Mouse (Mus musculus) midbrain, embryonic 10.5 days (tissue): Measurements from ENCODE around the gene Nop53. TPM values are rescaled to one million over a fixed set of nuclear protein-coding genes. Genes with fewer than 3 reads are reported as not detected.
A peak's percentile ranks its signal among the peaks of the same experiment; 100 is the strongest.

Experiments used
- DNase-seq: peaks from one replicate; pipeline ENCODE4 v3.0.0-alpha.2; 2017; ENCODE audit warnings: low spot score
- H3K27ac ChIP-seq: fragments of 300-500 bp; sonication (generic); replicated peaks from 2 replicates; pipeline ENCODE4 v1.5.1; 2016; ENCODE audit warnings: mild to moderate bottlenecking
- H3K27me3 ChIP-seq: fragments of 300-500 bp; sonication (generic); 2 replicates; pipeline ENCODE4 v1.6.1; 2016; ENCODE audit warnings: low read depth, mild to moderate bottlenecking; ENCODE audit not compliant: poor library complexity, severe bottlenecking
- H3K36me3 ChIP-seq: fragments of 300-500 bp; sonication (generic); 2 replicates; pipeline ENCODE4 v1.6.1; 2016; ENCODE audit warnings: mild to moderate bottlenecking, moderate library complexity
- H3K4me1 ChIP-seq: fragments of 300-500 bp; sonication (generic); 2 replicates; pipeline ENCODE4 v1.6.1; 2016
- H3K4me3 ChIP-seq: fragments of 300-500 bp; sonication (generic); 2 replicates; pipeline ENCODE4 v1.5.1; 2016; ENCODE audit warnings: mild to moderate bottlenecking, moderate library complexity
- H3K9me3 ChIP-seq: fragments of 300-500 bp; sonication (generic); replicated peaks from 2 replicates; pipeline ENCODE4 v1.6.1; 2016; ENCODE audit warnings: mild to moderate bottlenecking
- WGBS: fragments of 180-500 bp; shearing (Covaris S2); methylation state at CpG from one replicate; pipeline ENCODE4 v1.1.7; 2016; 5-methylcytosine and 5-hydroxymethylcytosine counted together
- polyA plus RNA-seq: library from polyadenylated mRNA; unstranded; fragments of >200 nt; fragmentation: Nextera tagmentation; extraction: Ambion mirVana; gene quantifications from 2 replicates; pipeline ENCODE4 v1.2.1, GENCODE M21; 2016

Gene Nop53
- polyA plus RNA-seq, 1 experiment from 2014 or later, result 183 TPM

DNA sequence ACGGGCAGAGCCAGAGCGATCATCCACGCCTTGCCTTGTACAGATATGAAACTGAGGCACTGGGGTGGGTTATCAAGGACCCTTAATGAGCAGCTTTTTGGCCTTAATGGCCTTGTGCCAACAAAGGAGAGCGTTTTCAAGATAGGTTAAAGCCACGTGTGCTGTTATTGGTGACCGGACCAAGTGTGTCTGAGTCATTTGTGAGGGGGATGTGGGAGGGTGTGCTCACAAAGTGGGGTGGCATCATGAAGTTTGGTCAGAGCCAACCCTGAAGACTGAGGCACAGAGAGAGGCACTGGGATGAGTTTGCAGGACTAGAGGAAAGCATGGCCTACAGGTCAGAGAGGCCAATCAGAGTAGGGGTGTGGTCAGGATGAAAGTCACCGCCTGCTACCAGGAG lies 8.6 kb upstream of the Nop53 start:
- Histone ChIP-seq H3K9me3 (peaks cover 9% of the 10 kb centered on the region; the same call in 1 of the 2 replicates), H3K4me3 (no peak overlapping the region), H3K27ac (no peak overlapping the region), H3K4me1 (peaks cover 13% of the 10 kb centered on the region), H3K27me3 (peaks cover 20% of the 10 kb centered on the region), H3K36me3 (0 out of 2 replicates have a peak, but pooled peaks cover 4% of the 10 kb centered on the region)
- no peak for DNase-seq
- 88% methylated on average over 7 of the region's 7 CpGs for WGBS

DNA sequence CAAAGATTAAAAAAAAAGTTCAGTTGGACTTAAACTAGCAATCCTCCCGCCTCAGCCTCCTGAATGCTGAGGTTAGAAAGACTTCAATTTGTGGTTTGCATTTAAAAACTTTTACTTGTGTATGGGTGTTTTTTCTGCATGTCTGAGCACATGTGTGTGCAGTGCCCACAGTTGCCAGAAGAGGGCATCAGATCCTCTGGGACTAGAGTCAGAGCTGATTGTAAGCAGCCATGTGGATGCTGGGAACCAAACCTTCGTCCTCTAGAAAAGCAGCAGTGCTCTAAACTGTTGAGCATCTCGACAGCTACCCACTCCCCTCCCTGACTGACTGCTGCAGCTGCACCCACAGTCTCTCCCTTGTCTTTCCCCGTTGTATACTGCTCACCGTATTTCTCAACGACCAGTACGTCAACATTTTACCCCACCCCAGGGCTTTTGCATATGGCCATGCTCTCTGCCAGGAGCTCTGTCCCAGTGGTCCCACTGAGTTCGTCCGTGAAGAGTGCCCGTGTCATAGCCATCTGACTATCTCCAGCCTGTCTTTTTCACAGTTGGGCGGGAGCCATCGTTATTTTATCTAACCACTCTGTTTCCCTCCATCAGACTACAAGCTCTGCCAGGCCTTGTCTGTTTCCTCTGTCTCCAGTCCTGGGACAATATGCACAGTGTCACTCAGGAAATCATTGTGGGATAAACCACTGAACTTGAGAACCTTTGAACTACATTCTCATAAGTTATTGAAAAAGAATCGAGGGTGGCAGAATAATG lies 7.6 kb upstream of the Nop53 start:
- 91% methylated on average over 13 of the region's 13 CpGs for WGBS
- Histone ChIP-seq H3K9me3 (peaks cover 9% of the 10 kb centered on the region; the same call in 1 of the 2 replicates), H3K27me3 (peaks cover 28% of the 10 kb centered on the region), H3K4me3 (no peak overlapping the region), H3K27ac (no peak overlapping the region), H3K4me1 (peaks cover 17% of the 10 kb centered on the region), H3K36me3 (0 out of 2 replicates have a peak, but pooled peaks cover 4% of the 10 kb centered on the region)
- DNase-seq, result no peak

DNA sequence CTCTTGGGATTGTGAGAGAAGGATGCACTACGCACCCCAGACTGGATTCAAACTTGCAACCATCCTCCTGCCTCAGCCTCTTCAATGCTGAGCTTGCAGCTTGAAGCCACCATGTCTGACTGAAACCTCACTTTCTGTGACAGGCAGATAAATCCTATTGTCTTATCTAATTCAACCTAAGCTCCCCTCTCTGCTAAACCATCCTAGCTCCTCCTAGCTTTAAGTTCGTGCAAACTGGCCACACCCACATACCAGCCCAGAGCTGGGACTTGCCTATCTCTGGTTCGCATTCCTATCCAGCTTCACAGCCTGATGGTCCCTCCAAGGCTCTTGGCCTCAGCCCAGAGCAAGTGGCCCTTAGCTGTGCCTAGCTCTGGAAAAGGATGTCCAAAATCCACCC lies 6.5 kb upstream of the Nop53 start:
- DNase-seq, result no peak
- H3K9me3 ChIP-seq, result peaks cover 9% of the 10 kb centered on the region; the same call in 1 of the 2 replicates
- peaks cover 25% of the 10 kb centered on the region for H3K4me1 ChIP-seq
- H3K27ac ChIP-seq, result no peak overlapping the region
- H3K36me3 ChIP-seq, result 0 out of 2 replicates have a peak, but pooled peaks cover 4% of the 10 kb centered on the region
- no peak overlapping the region for H3K4me3 ChIP-seq
- peaks cover 28% of the 10 kb centered on the region for H3K27me3 ChIP-seq
- 76% methylated on average over 3 of the region's 3 CpGs for WGBS

DNA sequence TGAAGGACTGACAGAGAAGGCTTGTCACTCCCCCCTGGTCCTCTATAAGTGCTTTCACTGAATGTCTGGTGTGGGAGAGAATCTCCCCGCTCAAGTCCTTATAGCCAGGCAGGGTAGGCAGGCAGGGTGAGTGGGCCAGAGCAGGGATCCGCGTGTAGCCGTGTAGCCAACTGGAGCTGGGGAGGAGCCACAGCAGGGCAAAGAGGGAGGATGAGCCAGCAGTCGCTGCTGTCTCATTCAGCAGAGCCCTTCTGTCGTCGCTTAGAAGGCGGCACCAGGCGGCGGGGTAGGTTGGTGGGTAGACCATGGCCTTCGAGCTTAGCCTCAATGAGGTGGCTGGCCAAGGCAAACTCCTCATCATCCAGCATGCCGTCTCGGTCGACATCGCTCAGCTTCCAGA lies 4.1 kb upstream of the Nop53 start:
- 0 out of 2 replicates have a peak, but pooled peaks cover 4% of the 10 kb centered on the region for H3K36me3 ChIP-seq
- 0 out of 2 replicates have a peak, but pooled peaks cover 10% of the 10 kb centered on the region for H3K27me3 ChIP-seq
- H3K27ac ChIP-seq, result no peak overlapping the region
- H3K4me3 ChIP-seq, result no peak overlapping the region
- no peak for DNase-seq
- peaks cover 23% of the 10 kb centered on the region for H3K4me1 ChIP-seq
- peaks cover 9% of the 10 kb centered on the region; the same call in 1 of the 2 replicates for H3K9me3 ChIP-seq
- WGBS, result 87% methylated on average over 15 of the region's 15 CpGs

DNA sequence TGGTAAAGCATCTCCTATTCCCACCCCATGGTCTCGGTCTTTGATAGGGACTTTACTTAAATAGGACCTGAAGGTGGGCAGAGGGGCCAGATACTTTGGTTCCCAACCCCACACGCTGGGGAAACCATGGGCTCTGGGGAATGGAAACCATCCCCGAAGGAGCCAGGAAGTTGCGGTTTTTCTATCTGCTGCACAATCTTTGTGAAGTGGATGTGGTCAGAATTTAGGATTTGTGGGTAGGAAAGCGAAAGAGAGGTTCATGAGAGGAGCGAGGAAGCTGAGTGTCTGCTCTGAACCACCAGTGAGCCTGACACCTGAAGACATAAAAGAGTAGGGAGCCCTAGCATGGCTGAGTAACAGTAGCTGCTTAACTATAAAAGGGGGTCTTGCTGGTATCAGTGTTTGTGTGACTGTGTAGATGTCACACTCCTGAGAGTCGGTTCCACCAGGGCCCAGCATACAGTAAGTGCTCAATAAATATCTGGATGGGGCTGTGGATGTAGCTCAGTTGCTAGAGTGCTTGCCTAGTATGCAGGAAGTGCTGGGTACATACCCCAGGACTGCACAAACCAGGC lies 3.4 kb upstream of the Nop53 start:
- H3K27ac ChIP-seq, result no peak overlapping the region
- H3K27me3 ChIP-seq, result 0 out of 2 replicates have a peak, but pooled peaks cover 10% of the 10 kb centered on the region
- 88% methylated on average over 7 of the region's 7 CpGs for WGBS
- no peak overlapping the region for H3K4me3 ChIP-seq
- H3K4me1 ChIP-seq, result peaks cover 27% of the 10 kb centered on the region
- H3K9me3 ChIP-seq, result peaks cover 9% of the 10 kb centered on the region; the same call in 1 of the 2 replicates
- peaks cover 6% of the 10 kb centered on the region for H3K36me3 ChIP-seq
- no peak for DNase-seq

DNA sequence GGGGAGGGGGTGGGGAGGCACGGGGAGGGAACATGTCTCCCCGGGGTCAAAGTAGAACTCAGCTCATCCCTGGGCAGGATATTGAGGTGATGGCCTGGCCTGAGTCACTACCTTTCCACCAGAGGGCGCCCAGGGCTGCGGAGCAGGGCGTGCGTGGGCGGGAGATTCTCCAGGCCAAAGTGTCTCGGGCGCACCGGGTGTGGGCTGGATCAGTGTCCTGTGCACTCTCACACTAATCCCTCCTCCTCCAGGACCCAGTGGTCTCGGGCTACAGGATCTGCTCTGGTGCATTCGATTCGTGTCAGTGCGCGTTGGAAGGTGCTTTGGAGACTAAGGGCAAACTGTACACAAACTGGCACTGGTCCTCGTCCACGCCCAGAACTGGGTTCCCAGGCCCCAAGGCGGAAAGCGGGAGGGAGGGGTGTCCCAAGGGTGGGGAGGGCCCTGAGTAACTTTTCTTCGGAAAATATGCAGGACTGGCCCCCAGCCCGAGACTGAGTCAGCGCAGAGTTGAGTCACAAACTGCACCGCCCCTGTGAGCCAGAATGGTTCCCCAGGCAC lies 2.6 kb upstream of the Nop53 start:
- H3K9me3 ChIP-seq, result peaks cover 3% of the 10 kb centered on the region; the same call in 1 of the 2 replicates
- H3K4me3 ChIP-seq, result peak overlapping the region; percentile 38
- peak; percentile 81 for DNase-seq
- H3K36me3 ChIP-seq, result peaks cover 13% of the 10 kb centered on the region
- peaks cover 29% of the 10 kb centered on the region for H3K4me1 ChIP-seq
- 6% methylated on average over 23 of the region's 23 CpGs for WGBS
- H3K27ac ChIP-seq, result peak overlapping the region; percentile 47; the same call in 1 of the 2 replicates
- H3K27me3 ChIP-seq, result 0 out of 2 replicates have a peak, but pooled peaks cover 10% of the 10 kb centered on the region

DNA sequence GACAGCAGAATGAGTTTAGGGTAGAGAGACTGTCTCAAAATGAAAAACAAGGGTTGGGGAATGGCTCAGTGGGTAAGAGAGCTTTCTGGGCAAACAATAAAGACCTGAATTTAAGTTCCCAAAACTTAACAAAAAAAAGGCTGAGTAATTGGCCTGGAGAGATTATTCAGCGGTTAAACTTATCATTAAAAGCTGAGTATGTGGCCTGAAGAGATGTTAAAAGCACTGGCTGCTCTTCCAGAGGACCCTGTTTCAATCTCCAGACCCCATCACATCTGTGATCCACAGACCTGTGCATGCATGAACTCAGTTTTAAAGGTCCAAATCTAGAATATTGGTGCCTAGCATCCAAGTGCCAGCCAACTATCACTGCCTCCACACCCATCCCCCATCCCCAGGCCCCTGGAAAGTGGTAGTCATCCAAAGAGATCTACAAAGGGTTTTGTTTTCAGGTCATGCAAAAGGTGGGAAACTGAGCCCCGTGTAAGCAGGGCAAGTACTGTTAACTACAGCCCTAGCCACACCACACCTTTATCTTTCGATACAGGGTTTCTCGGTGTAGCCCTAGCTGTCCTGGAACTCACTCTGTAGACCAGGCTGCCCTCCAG lies 1.9 kb upstream of the Nop53 start:
- Histone ChIP-seq H3K36me3 (peaks cover 18% of the 10 kb centered on the region), H3K4me1 (peaks cover 29% of the 10 kb centered on the region), H3K4me3 (peak overlapping the region; percentile 38), H3K27me3 (0 out of 2 replicates have a peak, but pooled peaks cover 10% of the 10 kb centered on the region), H3K27ac (peak overlapping the region; percentile 47; the same call in 1 of the 2 replicates), H3K9me3 (no peaks in the 10 kb centered on the region)
- WGBS, result 53% methylated on average over 4 of the region's 4 CpGs
- no peak for DNase-seq

DNA sequence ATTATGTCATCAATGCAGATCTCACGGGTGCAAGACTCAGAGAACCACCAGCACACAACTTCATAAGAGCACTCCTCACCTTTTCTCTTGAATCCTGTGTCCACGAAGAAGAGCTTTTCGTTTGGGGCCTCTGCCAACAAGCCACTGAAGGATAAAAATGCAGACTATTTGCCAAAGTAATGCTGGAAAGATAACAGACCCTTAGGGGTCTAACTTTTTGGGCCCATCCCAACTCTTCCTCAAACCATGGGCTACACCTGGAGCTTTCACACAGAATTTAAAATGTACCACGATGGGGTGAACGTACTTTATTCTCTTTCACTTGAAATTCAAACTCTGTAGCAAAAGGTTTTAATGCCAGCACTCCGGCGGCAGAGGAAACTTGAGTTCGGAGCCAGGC lies 663 bp downstream of the Nop53 start:
- Histone ChIP-seq H3K4me3 (peak overlapping the region; percentile 77), H3K27me3 (0 out of 2 replicates have a peak, but pooled peaks cover 10% of the 10 kb centered on the region), H3K36me3 (peaks cover 43% of the 10 kb centered on the region), H3K27ac (peak overlapping the region; percentile 97), H3K4me1 (peaks cover 29% of the 10 kb centered on the region), H3K9me3 (no peaks in the 10 kb centered on the region)
- WGBS, result 9% methylated on average over 8 of the region's 8 CpGs
- no peak for DNase-seq

DNA sequence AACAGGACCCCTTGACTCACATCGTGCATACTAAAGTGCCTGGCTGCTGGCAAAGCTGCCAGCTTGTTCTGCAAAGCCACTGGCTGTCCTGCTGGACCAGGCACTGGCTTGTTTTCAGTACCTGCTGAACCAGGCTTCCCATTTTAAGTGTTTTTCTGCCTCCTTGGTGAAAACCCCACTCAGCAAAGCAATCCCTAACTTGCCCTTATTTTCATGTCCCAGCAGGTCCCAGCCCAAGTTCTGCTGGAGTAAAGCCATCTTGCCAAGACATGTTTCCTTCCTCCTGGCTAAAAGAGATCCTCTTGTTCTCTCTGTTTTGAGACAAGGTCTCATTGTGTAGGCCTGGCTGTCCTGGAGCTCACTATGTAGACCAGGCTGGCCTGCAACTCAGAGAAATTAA lies 1.6 kb downstream of the Nop53 start:
- Histone ChIP-seq H3K4me3 (peak overlapping the region; percentile 77; the same call in 1 of the 2 replicates), H3K27ac (no peak overlapping the region), H3K36me3 (peaks cover 52% of the 10 kb centered on the region), H3K4me1 (peaks cover 29% of the 10 kb centered on the region), H3K9me3 (no peaks in the 10 kb centered on the region), H3K27me3 (0 out of 2 replicates have a peak, but pooled peaks cover 6% of the 10 kb centered on the region)
- no peak for DNase-seq
- 94% methylated on average over 1 of the region's 1 CpGs for whole genome bisulfite sequencing

DNA sequence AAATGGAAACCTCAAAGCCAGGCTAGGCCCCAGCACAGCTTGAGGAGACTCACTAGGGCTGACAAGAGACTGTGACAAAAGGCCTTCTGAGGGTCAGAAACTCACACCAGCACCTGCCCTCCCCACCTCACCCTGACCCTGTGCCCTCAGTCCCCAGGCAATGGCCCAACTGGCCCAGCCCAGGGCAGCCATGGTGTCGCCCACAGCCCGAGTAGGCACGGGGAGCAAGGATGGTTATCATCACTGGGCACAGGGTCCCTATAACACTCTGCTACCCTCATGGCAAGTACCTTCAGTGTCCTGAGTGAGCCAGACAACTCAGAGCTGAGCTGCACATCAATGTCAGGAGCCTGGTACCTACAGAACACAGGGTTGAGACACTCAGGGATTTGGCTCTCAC lies 7.3 kb downstream of the Nop53 start:
- Histone ChIP-seq H3K36me3 (peaks cover 90% of the 10 kb centered on the region), H3K9me3 (peaks cover 10% of the 10 kb centered on the region), H3K27me3 (no peaks in the 10 kb centered on the region), H3K27ac (no peak overlapping the region), H3K4me1 (no peaks in the 10 kb centered on the region), H3K4me3 (no peak overlapping the region)
- DNase-seq, result no peak
- WGBS, result 94% methylated on average over 3 of the region's 3 CpGs

DNA sequence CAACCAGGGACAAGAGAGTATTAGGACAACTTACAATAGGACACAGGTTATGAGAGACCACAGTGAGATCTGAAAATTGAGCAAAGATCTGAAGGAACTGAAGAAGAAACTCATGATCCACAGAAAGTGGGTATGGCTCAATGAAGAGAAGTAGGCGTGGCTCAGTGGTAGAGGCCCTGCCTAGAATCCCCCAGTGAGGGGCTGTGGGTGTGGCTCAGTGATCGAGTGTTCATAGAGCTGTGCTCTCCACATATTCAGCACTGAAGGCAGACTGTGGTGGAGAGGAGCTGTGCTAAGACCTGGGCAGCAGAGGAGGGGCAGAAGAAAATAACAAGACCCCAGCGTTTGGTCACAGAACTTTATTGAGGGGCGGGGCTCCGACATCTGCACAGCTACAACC lies 8.4 kb downstream of the Nop53 start:
- Histone ChIP-seq H3K27ac (no peak overlapping the region), H3K36me3 (peaks cover 78% of the 10 kb centered on the region), H3K27me3 (no peaks in the 10 kb centered on the region), H3K4me1 (no peaks in the 10 kb centered on the region), H3K9me3 (peaks cover 10% of the 10 kb centered on the region), H3K4me3 (no peak overlapping the region)
- DNase-seq, result no peak
- 91% methylated on average over 5 of the region's 5 CpGs for WGBS
